Mouse (Mus musculus): Measurements from ENCODE around the gene 4931428F04Rik. TPM values are rescaled to one million over a fixed set of nuclear protein-coding genes. Genes with fewer than 3 reads are reported as not detected.

Gene 4931428F04Rik
- polyA plus RNA-seq, 1 experiment = 1.6 TPM

GRCm38 (mm10) chr8:105278911-105279334 lies 10.7 kb downstream of the 4931428F04Rik start:
- TF ChIP-seq GATA1 (IDR thresholded peaks at IDR 0.05; ENCODE audit: borderline replicate concordance, low read length) (no peak), FLI1 (IDR thresholded peaks at IDR 0.05; ENCODE audit: low read length) (no peak)
- H3K4me1 ChIP-seq = peaks cover 59% of the 10 kb centered on the region
- peaks cover 10% of the 10 kb centered on the region for H3K36me3 ChIP-seq (replicated peaks; ENCODE audit: low read length)
- peaks cover 3% of the 10 kb centered on the region; the same call in 1 of the 2 replicates for H3K9me3 ChIP-seq
- peaks cover 73% of the 10 kb centered on the region for H3K27me3 ChIP-seq (replicated peaks)
- peak overlapping the region; percentile 89 for H3K4me3 ChIP-seq (replicated peaks)

GRCm38 (mm10) chr8:105276292-105277120 lies 13.2 kb downstream of the 4931428F04Rik start:
- H3K27me3 ChIP-seq (replicated peaks) = peaks cover 87% of the 10 kb centered on the region
- peaks cover 3% of the 10 kb centered on the region for H3K36me3 ChIP-seq (replicated peaks; ENCODE audit: low read length)
- TF ChIP-seq GATA1 (IDR thresholded peaks at IDR 0.05; ENCODE audit: borderline replicate concordance, low read length) = no peak
- no peak for TF ChIP-seq FLI1 (IDR thresholded peaks at IDR 0.05; ENCODE audit: low read length)
- peak overlapping the region; percentile 90 for H3K4me3 ChIP-seq (replicated peaks)
- H3K4me1 ChIP-seq = peaks cover 47% of the 10 kb centered on the region
- H3K9me3 ChIP-seq = peaks cover 3% of the 10 kb centered on the region; the same call in 1 of the 2 replicates

DNA sequence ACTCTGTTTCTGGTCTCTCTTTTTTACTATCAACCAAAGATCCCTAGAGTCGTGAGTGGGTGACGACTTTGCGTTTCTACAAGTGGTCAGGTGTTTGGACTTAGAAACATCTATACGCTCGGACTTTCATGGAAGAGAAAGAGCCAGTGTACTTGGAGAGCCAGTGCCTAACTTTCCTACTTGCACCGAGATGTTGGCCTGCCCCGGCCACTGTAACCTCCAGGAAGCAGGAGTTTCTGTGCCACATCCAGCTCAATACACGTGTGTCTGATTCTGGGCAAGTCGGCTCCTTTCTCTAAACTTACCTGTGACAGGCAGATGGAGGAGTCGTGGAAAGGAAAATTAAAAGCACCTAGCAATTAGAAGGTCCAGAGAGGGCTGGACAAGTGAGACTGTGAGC lies 13.8 kb downstream of the 4931428F04Rik start, which contains the start of gene Nol3:
Nol3 (plus strand) TSS at position 301 of the 400 bp plus-strand sequence.
- Histone ChIP-seq H3K9me3 (no peaks in the 10 kb centered on the region), H3K36me3 (replicated peaks; ENCODE audit: low read length) (no peaks in the 10 kb centered on the region), H3K27me3 (replicated peaks) (peaks cover 91% of the 10 kb centered on the region), H3K4me1 (peaks cover 49% of the 10 kb centered on the region), H3K4me3 (replicated peaks) (peak within 1 kb of the TSS; percentile 90)
- TF ChIP-seq FLI1 (IDR thresholded peaks at IDR 0.05; ENCODE audit: low read length) (no peak), GATA1 (IDR thresholded peaks at IDR 0.05; ENCODE audit: borderline replicate concordance, low read length) (no peak)

DNA sequence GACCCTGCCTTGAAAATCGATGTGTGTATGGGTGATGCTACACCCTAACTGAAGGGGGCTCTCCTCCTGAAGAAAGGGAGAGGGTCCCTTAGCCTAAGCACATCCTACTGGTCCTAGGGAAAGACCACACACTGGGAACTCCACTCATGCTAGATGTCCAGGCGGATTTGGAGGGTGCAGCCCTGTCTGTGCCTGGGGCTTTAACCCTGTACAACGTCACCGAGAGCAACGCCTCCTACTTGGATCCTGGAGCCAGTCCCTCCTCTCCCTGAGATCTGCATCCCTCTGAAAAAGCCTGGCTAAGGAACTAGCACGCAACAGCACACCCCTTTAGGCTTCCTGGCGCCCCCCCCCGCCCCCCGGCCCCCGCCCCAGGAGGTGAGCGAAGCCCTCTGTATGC lies 14.3 kb downstream of the 4931428F04Rik start:
- Histone ChIP-seq H3K4me3 (replicated peaks) (peak overlapping the region; percentile 90), H3K9me3 (no peaks in the 10 kb centered on the region), H3K36me3 (replicated peaks; ENCODE audit: low read length) (no peaks in the 10 kb centered on the region), H3K27me3 (replicated peaks) (peaks cover 92% of the 10 kb centered on the region), H3K4me1 (peaks cover 51% of the 10 kb centered on the region)
- TF ChIP-seq GATA1 (IDR thresholded peaks at IDR 0.05; ENCODE audit: borderline replicate concordance, low read length) = no peak
- TF ChIP-seq FLI1 (IDR thresholded peaks at IDR 0.05; ENCODE audit: low read length) = no peak

- Histone ChIP-seq H3K36me3 (replicated peaks; ENCODE audit: low read length) (peaks cover 32% of the 10 kb centered on the region), H3K27me3 (replicated peaks) (peaks cover 73% of the 10 kb centered on the region), H3K9me3 (peaks cover 14% of the 10 kb centered on the region), H3K4me1 (peaks cover 46% of the 10 kb centered on the region), H3K4me3 (replicated peaks) (peak overlapping the region; percentile 64)
- TF ChIP-seq FLI1 (IDR thresholded peaks at IDR 0.05; ENCODE audit: low read length) (no peak), GATA1 (IDR thresholded peaks at IDR 0.05; ENCODE audit: borderline replicate concordance, low read length) (no peak)
Observed at GRCm38 (mm10) chr8:105270916-105271186, 18.8 kb downstream of the 4931428F04Rik start.

GRCm38 (mm10) chr8:105270101-105270915 lies 19.4 kb downstream of the 4931428F04Rik start:
- peaks cover 14% of the 10 kb centered on the region for H3K9me3 ChIP-seq
- no peak for TF ChIP-seq FLI1 (IDR thresholded peaks at IDR 0.05; ENCODE audit: low read length)
- no peak for TF ChIP-seq GATA1 (IDR thresholded peaks at IDR 0.05; ENCODE audit: borderline replicate concordance, low read length)
- peaks cover 44% of the 10 kb centered on the region for H3K4me1 ChIP-seq
- peaks cover 32% of the 10 kb centered on the region for H3K36me3 ChIP-seq (replicated peaks; ENCODE audit: low read length)
- H3K27me3 ChIP-seq (replicated peaks) = peaks cover 68% of the 10 kb centered on the region
- peak overlapping the region; percentile 89 for H3K4me3 ChIP-seq (replicated peaks)

DNA sequence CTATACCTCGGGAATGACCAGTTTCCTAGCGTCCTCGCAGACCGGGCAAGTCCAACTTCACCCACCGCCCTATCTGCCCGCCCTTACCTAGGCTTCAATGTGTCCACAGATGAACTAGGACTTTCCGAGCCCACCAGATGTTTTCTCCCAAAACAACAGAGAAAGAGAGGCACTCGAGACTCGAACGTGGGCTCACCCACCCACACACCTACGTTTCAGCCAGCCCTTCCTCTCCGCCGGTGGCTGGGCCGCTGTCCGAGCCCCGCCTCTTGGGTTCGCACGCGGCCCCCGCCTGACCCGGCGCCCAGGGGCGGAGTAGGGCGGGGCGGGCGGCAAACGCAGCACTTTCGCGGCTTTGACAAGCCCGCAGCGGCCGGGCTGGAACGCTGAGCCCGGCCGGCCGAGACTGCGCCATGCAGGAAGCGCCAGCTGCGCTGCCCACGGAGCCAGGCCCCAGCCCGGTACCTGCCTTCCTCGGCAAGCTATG lies 20.2 kb downstream of the 4931428F04Rik start, which contains the start of gene Hsf4:
Hsf4 (plus strand) TSS at position 341 of the 487 bp plus-strand sequence.
- peak within 1 kb of the TSS; percentile 89 for H3K4me3 ChIP-seq (replicated peaks)
- peaks cover 49% of the 10 kb centered on the region for H3K4me1 ChIP-seq
- H3K9me3 ChIP-seq = peaks cover 14% of the 10 kb centered on the region
- H3K36me3 ChIP-seq (replicated peaks; ENCODE audit: low read length) = peaks cover 32% of the 10 kb centered on the region
- H3K27me3 ChIP-seq (replicated peaks) = peaks cover 60% of the 10 kb centered on the region
- TF ChIP-seq GATA1 (IDR thresholded peaks at IDR 0.05; ENCODE audit: borderline replicate concordance, low read length) (no peak), FLI1 (IDR thresholded peaks at IDR 0.05; ENCODE audit: low read length) (no peak)

DNA sequence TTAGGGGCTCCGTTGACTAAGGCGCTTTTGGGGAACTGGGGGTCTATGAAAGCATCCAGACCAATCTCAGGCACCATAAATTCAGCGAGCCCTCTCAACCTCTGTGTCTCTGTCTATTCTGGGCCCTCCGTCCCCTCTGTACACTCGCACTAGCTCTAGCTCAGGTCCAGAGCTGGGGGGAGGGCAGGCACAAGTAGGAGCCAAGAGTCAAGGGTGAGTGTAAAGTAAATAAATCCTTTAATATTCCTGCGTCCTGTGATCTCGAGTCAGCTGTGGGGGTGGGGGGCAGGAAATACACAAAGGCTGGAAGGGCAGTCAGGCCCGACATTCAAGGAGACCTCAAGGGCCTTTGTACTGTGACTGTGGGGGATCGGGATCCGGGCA lies 20.6 kb downstream of the 4931428F04Rik start:
- Histone ChIP-seq H3K4me1 (peaks cover 50% of the 10 kb centered on the region), H3K36me3 (replicated peaks; ENCODE audit: low read length) (peaks cover 32% of the 10 kb centered on the region), H3K27me3 (replicated peaks) (peaks cover 55% of the 10 kb centered on the region), H3K9me3 (peaks cover 14% of the 10 kb centered on the region), H3K4me3 (replicated peaks) (peak overlapping the region; percentile 89)
- TF ChIP-seq GATA1 (IDR thresholded peaks at IDR 0.05; ENCODE audit: borderline replicate concordance, low read length) (no peak), FLI1 (IDR thresholded peaks at IDR 0.05; ENCODE audit: low read length) (no peak)

DNA sequence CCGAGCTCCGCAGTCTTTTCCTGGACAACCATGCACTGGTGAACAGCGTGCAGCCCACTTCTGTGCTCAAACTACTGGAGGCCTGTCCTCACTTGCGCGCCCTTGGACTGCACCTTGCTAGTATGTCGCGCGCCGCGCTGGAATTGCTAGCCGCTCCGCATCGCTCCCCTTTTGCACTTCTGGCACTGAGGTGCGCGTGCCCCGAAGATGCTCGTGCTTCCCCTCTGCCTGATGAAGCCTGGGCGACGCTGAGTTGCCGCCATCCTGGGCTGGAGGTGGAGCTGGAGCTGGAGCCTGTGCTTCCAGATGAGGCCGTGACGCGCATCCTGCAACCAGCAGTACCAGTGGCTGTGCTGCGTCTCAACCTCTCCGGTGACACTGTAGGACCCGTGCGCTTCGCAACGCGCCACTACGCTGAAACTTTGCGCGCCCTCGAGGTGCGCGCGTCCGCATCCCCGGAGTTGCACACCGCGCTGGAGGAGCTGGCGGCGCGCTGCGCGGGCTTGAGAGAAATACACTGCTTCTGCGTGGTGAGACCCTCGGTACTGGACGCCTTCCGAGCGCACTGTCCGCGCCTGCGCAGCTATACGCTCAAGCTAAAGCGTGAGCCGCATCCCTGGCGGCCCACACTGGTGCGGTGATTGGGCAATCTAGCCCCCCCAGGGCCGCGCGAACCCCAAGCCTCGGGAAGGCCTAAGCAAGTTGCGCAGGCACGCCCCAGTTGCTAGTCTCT lies 21.2 kb downstream of the 4931428F04Rik start:
- peaks cover 32% of the 10 kb centered on the region for H3K36me3 ChIP-seq (replicated peaks; ENCODE audit: low read length)
- peaks cover 55% of the 10 kb centered on the region for H3K4me1 ChIP-seq
- H3K27me3 ChIP-seq (replicated peaks) = peaks cover 54% of the 10 kb centered on the region
- peaks cover 14% of the 10 kb centered on the region for H3K9me3 ChIP-seq
- TF ChIP-seq FLI1 (IDR thresholded peaks at IDR 0.05; ENCODE audit: low read length) (no peak), GATA1 (IDR thresholded peaks at IDR 0.05; ENCODE audit: borderline replicate concordance, low read length) (no peak)
- H3K4me3 ChIP-seq (replicated peaks) = peak overlapping the region; percentile 16

Measured in megakaryocyte, embryonic 14.5 days (primary cell).